Mouse (Mus musculus) CH12.LX (cell line): ENCODE data around the gene Fam222b. TPM values are rescaled to one million over a fixed set of nuclear protein-coding genes. Genes with fewer than 3 reads are reported as not detected.
A peak's percentile ranks its signal among the peaks of the same experiment; 100 is the strongest.

Experiments used
- DNase-seq: peaks from one replicate; pipeline ENCODE4 v3.0.0-alpha.2; 2013; ENCODE audit errors: extremely low read depth
- H3K27ac ChIP-seq: 2 replicates; pipeline ENCODE4 v1.5.1; 2012; ENCODE audit warnings: low read depth, mild to moderate bottlenecking, control low read depth, moderate library complexity; ENCODE audit not compliant: insufficient read depth
- H3K27me3 ChIP-seq: replicated peaks from 2 replicates; pipeline ENCODE3; 2012; ENCODE audit warnings: inconsistent platforms
- H3K36me3 ChIP-seq, 2 experiments: replicated peaks in 1 of 2; 2 replicates each; pipeline versions ENCODE3 to v1.6.1; 2012; ENCODE audit warnings: inconsistent platforms in 1 of 2, low read length in 1 of 2, mild to moderate bottlenecking in 1 of 2, mixed read lengths in 1 of 2, moderate library complexity in 1 of 2; ENCODE audit not compliant: control insufficient read depth in 1 of 2, insufficient read depth in 1 of 2
- H3K4me1 ChIP-seq, 2 experiments: 2 replicates each; pipeline ENCODE4 v1.6.1; 2012; ENCODE audit warnings: inconsistent platforms in 1 of 2, moderate library complexity in 1 of 2; ENCODE audit not compliant: insufficient read depth in 2 of 2, control insufficient read depth in 1 of 2
- H3K4me2 ChIP-seq: 2 replicates; pipeline ENCODE4 v1.6.1; 2012; ENCODE audit warnings: low read depth, mild to moderate bottlenecking, control low read depth; ENCODE audit not compliant: poor library complexity, insufficient read depth, severe bottlenecking
- H3K4me3 ChIP-seq, 3 experiments: fragments of 150-350 bp in 1 of 3; sonication (generic) in 1 of 3; replicated peaks in 1 of 3; 2 replicates each; pipeline versions ENCODE3 to v1.5.1; 2011 to 2012; ENCODE audit warnings: low read depth in 2 of 3, low read length in 2 of 3, mild to moderate bottlenecking in 2 of 3, moderate library complexity in 2 of 3, control low read depth in 1 of 3, improper control_type of control experiment in 1 of 3, inconsistent platforms in 1 of 3, mixed read lengths in 1 of 3; ENCODE audit not compliant: poor library complexity in 1 of 3
- H3K79me2 ChIP-seq: replicated peaks from 2 replicates; pipeline ENCODE4 v1.6.1; 2012; ENCODE audit warnings: mild to moderate bottlenecking, moderate library complexity; ENCODE audit not compliant: control insufficient read depth, poor library complexity, insufficient read depth, severe bottlenecking; ENCODE audit errors: extremely low read depth
- H3K9ac ChIP-seq: 2 replicates; pipeline ENCODE4 v1.6.1; 2012; ENCODE audit warnings: low read depth, mild to moderate bottlenecking, control low read depth, moderate library complexity; ENCODE audit not compliant: insufficient read depth
- H3K9me3 ChIP-seq: replicated peaks from 2 replicates; pipeline ENCODE3; 2012; ENCODE audit warnings: low read length, inconsistent platforms, mixed read lengths
- CTCF ChIP-seq, 2 experiments: IDR thresholded peaks in 1 of 2; conservative IDR thresholded peaks in 1 of 2; 2 replicates each; pipeline ENCODE4 v1.5.1; 2011 to 2012; ENCODE audit warnings: low read depth in 2 of 2, low read length in 2 of 2, improper control_type of control experiment in 1 of 2, inconsistent platforms in 1 of 2, mild to moderate bottlenecking in 1 of 2, moderate library complexity in 1 of 2
- ELF1 ChIP-seq: IDR thresholded peaks from 2 replicates; pipeline ENCODE4 v1.6.1; 2014; ENCODE audit warnings: low read depth, mild to moderate bottlenecking, inconsistent platforms, low read length, improper control_type of control experiment
- ETS1 ChIP-seq: conservative IDR thresholded peaks from 2 replicates; pipeline ENCODE4 v1.6.1; 2012; ENCODE audit warnings: low read depth, mild to moderate bottlenecking, inconsistent platforms, low read length, improper control_type of control experiment, moderate library complexity
- GABPA ChIP-seq: IDR thresholded peaks from 2 replicates; pipeline ENCODE4 v1.6.1; 2012; ENCODE audit warnings: low read depth, low read length, improper control_type of control experiment, inconsistent platforms; ENCODE audit not compliant: insufficient replicate concordance
- IRF4 ChIP-seq: IDR thresholded peaks from 2 replicates; pipeline ENCODE4 v1.6.1; 2014; ENCODE audit warnings: low read depth, mild to moderate bottlenecking, inconsistent platforms, low read length, improper control_type of control experiment
- JUND ChIP-seq: conservative IDR thresholded peaks from 2 replicates; pipeline ENCODE4 v1.6.1; 2011; ENCODE audit warnings: low read depth, low read length, improper control_type of control experiment
- KAT2A ChIP-seq: IDR thresholded peaks from 2 replicates; pipeline ENCODE4 v1.6.1; 2012; ENCODE audit warnings: low read length, improper control_type of control experiment, inconsistent platforms; ENCODE audit not compliant: insufficient replicate concordance
- MAFK ChIP-seq: IDR thresholded peaks from 2 replicates; pipeline ENCODE4 v1.6.1; 2011; ENCODE audit warnings: low read length, improper control_type of control experiment; ENCODE audit not compliant: insufficient replicate concordance
- MAZ ChIP-seq: IDR thresholded peaks from 2 replicates; pipeline ENCODE4 v1.6.1; 2012; ENCODE audit warnings: low read depth, mild to moderate bottlenecking, inconsistent platforms, low read length, improper control_type of control experiment, moderate library complexity
- MEF2A ChIP-seq: IDR thresholded peaks from 2 replicates; pipeline ENCODE4 v1.6.1; 2014; ENCODE audit warnings: low read depth, mild to moderate bottlenecking, inconsistent platforms, low read length, improper control_type of control experiment, borderline replicate concordance
- NELFE ChIP-seq: IDR thresholded peaks from 2 replicates; pipeline ENCODE4 v1.6.1; 2011; ENCODE audit warnings: low read depth, low read length, improper control_type of control experiment
- NRF1 ChIP-seq: IDR thresholded peaks from 2 replicates; pipeline ENCODE4 v1.6.1; 2014; ENCODE audit warnings: low read depth, mild to moderate bottlenecking, inconsistent platforms, low read length, improper control_type of control experiment, moderate library complexity
- POLR2AphosphoS2 ChIP-seq: IDR thresholded peaks from 2 replicates; pipeline ENCODE4 v1.6.1; 2011; ENCODE audit warnings: low read depth, low read length, improper control_type of control experiment
- RAD21 ChIP-seq: IDR thresholded peaks from 2 replicates; pipeline ENCODE4 v1.6.1; 2011; ENCODE audit warnings: low read depth, mild to moderate bottlenecking, low read length, improper control_type of control experiment, moderate library complexity
- RCOR1 ChIP-seq: conservative IDR thresholded peaks from 2 replicates; pipeline ENCODE4 v1.6.1; 2012; ENCODE audit warnings: low read depth, mild to moderate bottlenecking, inconsistent platforms, low read length, improper control_type of control experiment
- SMC3 ChIP-seq: IDR thresholded peaks from 2 replicates; pipeline ENCODE4 v1.6.1; 2011; ENCODE audit warnings: low read depth, low read length, improper control_type of control experiment
- UBTF ChIP-seq: IDR thresholded peaks from 2 replicates; pipeline ENCODE4 v1.6.1; 2012; ENCODE audit warnings: low read depth, mild to moderate bottlenecking, inconsistent platforms, low read length, improper control_type of control experiment, moderate library complexity
- USF2 ChIP-seq: conservative IDR thresholded peaks from 2 replicates; pipeline ENCODE4 v1.6.1; 2011; ENCODE audit warnings: low read depth, low read length, improper control_type of control experiment
- ZC3H11A ChIP-seq: IDR thresholded peaks from 2 replicates; pipeline ENCODE4 v1.6.1; 2012; ENCODE audit warnings: low read depth, mild to moderate bottlenecking, inconsistent platforms, low read length, improper control_type of control experiment
- dilution Hi-C: fragments of 300-500 bp; cut with MboI; formaldehyde crosslinking; loops from 2 replicates; pipeline ENCODE4 v1.14.3; 2020; ENCODE audit warnings: low sequenced_read_pairs; ENCODE audit not compliant: extremely low pct_unique_long_range_greater_than_20kb, extremely low pct_ligation_motif_present
- in situ Hi-C: fragments of 300-500 bp; cut with MboI; formaldehyde crosslinking; loops from 3 replicates; pipeline ENCODE4 v1.14.3; 2019; ENCODE audit warnings: low sequenced_read_pairs, low pct_ligation_motif_present, low pct_unique_long_range_greater_than_20kb, mixed read lengths
- polyA plus RNA-seq: library from polyadenylated mRNA; unstranded; fragments of >175 nt; gene quantifications from 2 replicates; pipeline ENCODE4 v1.2.1, GENCODE M21; 2012; ENCODE audit warnings: low read depth; ENCODE audit not compliant: insufficient read length
- total RNA-seq, 2 experiments: library from RNA; depleted of rRNA; stranded (reverse); fragments of 300-350 nt in 1 of 2; fragments of >200 nt in 1 of 2; gene quantifications; 2 replicates each; pipeline ENCODE4 v1.2.3; 2012 to 2014

The Fam222b gene
- total and polyA plus RNA-seq, 3 experiments = 5.9 to 34.4 (median 8.7) TPM

- in situ Hi-C loops (loop anchor here (5.0 kb wide), 1 partner anchor 120 kb away; the partner anchor contains the start of genes Nek8 and Tlcd1), dilution Hi-C loops (no loop called here)
- no peaks in the 10 kb centered on the region for H3K79me2 ChIP-seq
- no peaks in the 10 kb centered on the region for H3K9me3 ChIP-seq
- peaks cover 26 to 52% of the 10 kb centered on the region in 2 experiments for H3K36me3 ChIP-seq
- DNase-seq = no peak
- no peak overlapping the region for H3K4me3 ChIP-seq
- TF ChIP-seq MAFK = no peak
- no peak for TF ChIP-seq NELFE
- TF ChIP-seq GABPA = no peak
- no peak for TF ChIP-seq RAD21
- TF ChIP-seq USF2 = no peak
- no peak for TF ChIP-seq POLR2AphosphoS2
- no peak for TF ChIP-seq MAZ
- no peak for TF ChIP-seq UBTF
- no peak for TF ChIP-seq RCOR1
- no peak overlapping the region for H3K9ac ChIP-seq
- H3K4me1 ChIP-seq = peaks cover 5 to 22% of the 10 kb centered on the region in 2 experiments; a peak in 3 of 4 replicates
- H3K27ac ChIP-seq = no peak overlapping the region
- H3K27me3 ChIP-seq = no peaks in the 10 kb centered on the region
- H3K4me2 ChIP-seq = no peak overlapping the region
Measured at GRCm38 (mm10) chr11:78056946-78057345, 37.5 kb upstream of the Fam222b start.

DNA sequence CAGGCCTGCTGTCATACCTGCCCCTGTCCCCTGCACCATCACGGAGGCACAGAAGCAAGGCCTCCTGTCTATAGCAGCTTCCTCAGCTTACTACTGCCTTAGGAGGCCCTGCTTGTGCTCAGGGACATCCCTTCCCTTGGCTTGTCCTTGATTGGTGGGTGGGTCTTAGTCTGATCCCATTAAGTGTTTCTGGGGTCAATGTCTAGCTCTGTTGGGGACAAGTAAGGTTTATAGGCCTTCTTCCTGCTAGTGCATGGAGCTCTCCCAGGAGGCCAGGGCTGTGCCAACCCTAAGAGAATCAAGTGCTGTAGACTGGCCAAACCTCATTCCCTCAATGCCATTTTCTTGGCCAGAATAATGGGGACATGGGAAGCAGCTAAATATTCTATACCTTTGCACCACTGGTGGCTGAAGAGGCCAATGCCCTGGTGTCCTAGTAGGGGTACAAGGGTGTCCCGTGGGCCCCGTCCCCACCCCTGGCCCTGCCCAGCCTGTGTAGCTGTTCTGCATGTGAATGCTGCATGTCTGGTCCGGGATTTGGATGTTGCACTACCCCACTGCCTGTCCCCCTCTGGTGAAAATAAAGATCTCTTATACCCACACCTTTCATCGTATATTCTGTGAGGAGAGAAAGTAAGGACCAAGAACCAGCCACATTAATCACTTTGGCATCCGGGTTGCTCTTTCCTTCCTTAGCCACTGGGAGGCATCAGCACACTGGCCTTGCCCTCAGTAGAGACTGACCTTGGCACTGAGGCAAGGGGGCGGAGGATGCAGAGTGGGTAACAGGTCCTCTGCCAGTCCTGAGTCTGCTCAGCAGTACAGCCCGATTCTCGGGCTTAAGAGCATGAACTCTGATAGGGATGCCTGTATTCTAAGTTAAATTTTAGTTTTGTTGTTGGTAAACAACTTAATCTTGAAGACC lies 34.4 kb upstream of the Fam222b start:
- no peaks in the 10 kb centered on the region for H3K27me3 ChIP-seq
- no peaks in the 10 kb centered on the region for H3K9me3 ChIP-seq
- dilution Hi-C loops = no loop called here
- peaks cover 26 to 35% of the 10 kb centered on the region in 2 experiments for H3K36me3 ChIP-seq
- TF ChIP-seq JUND (no peak), MAFK (no peak), ELF1 (peak; percentile 47; the same call in 1 of the 2 replicates), IRF4 (0 out of 2 replicates have a peak, but pooled peaks have one; percentile 8), NRF1 (0 out of 2 replicates have a peak, but pooled peaks have one; percentile 29), ETS1 (no peak), RCOR1 (no peak), SMC3 (peak; percentile 97), ZC3H11A (peak; percentile 75), KAT2A (no peak), RAD21 (peak; percentile 99), MEF2A (no peak), CTCF (conservative IDR thresholded peaks at IDR 0.05 in 1 of 2, IDR thresholded peaks at IDR 0.05 in 1 of 2; ENCODE audit: low read depth in 2 of 2, low read length in 2 of 2) (peak; percentile 71 to 98)
- peak; percentile 70 for DNase-seq
- H3K9ac ChIP-seq = no peak overlapping the region
- H3K4me1 ChIP-seq = peaks cover 0 to 10% of the 10 kb centered on the region in 2 experiments; a peak in 2 of 4 replicates
- in situ Hi-C loops = loop anchor here (5.0 kb wide), 1 partner anchor 117 kb away; the partner anchor contains the start of genes Nek8 and Tlcd1
- no peak overlapping the region for H3K4me3 ChIP-seq
- H3K4me2 ChIP-seq = no peak overlapping the region
- H3K27ac ChIP-seq = no peak overlapping the region
- H3K79me2 ChIP-seq = no peaks in the 10 kb centered on the region
